Mouse (Mus musculus): ENCODE measurements around the gene Cdh4. TPM values are rescaled to one million over a fixed set of nuclear protein-coding genes. Genes with fewer than 3 reads are reported as not detected.
A peak's percentile ranks its signal among the peaks of the same experiment; 100 is the strongest.

The Cdh4 gene
- polyA plus RNA-seq, 1 experiment, result 48.4 TPM

GRCm38 (mm10) chr2:179599886-179600285 is 157.7 kb downstream of the Cdh4 start:
- TF ChIP-seq POLR2A (IDR thresholded peaks at IDR 0.05; ENCODE audit: borderline replicate concordance, extremely low read depth, insufficient read depth, insufficient read length, poor library complexity, severe bottlenecking), result no peak
- no peak for TF ChIP-seq CTCF (IDR thresholded peaks at IDR 0.05; ENCODE audit: borderline replicate concordance, extremely low read depth, insufficient read depth, insufficient read length)
- peak; percentile 40 for DNase-seq (ENCODE audit: low read depth)

GRCm38 (mm10) chr2:179600347-179600746 is 158.1 kb downstream of the Cdh4 start:
- no peak for DNase-seq (ENCODE audit: low read depth)
- TF ChIP-seq CTCF (IDR thresholded peaks at IDR 0.05; ENCODE audit: borderline replicate concordance, extremely low read depth, insufficient read depth, insufficient read length) (no peak), POLR2A (IDR thresholded peaks at IDR 0.05; ENCODE audit: borderline replicate concordance, extremely low read depth, insufficient read depth, insufficient read length, poor library complexity, severe bottlenecking) (no peak)

- TF ChIP-seq POLR2A (IDR thresholded peaks at IDR 0.05; ENCODE audit: borderline replicate concordance, extremely low read depth, insufficient read depth, insufficient read length, poor library complexity, severe bottlenecking) (no peak), CTCF (IDR thresholded peaks at IDR 0.05; ENCODE audit: borderline replicate concordance, extremely low read depth, insufficient read depth, insufficient read length) (no peak)
- no peak for DNase-seq (ENCODE audit: low read depth)
Observed at GRCm38 (mm10) chr2:179601167-179601566, 158.9 kb downstream of the Cdh4 start.

GRCm38 (mm10) chr2:179604746-179605145 is 162.5 kb downstream of the Cdh4 start:
- TF ChIP-seq POLR2A (IDR thresholded peaks at IDR 0.05; ENCODE audit: borderline replicate concordance, extremely low read depth, insufficient read depth, insufficient read length, poor library complexity, severe bottlenecking) (no peak), CTCF (IDR thresholded peaks at IDR 0.05; ENCODE audit: borderline replicate concordance, extremely low read depth, insufficient read depth, insufficient read length) (no peak)

GRCm38 (mm10) chr2:179605255-179605654 is 163.0 kb downstream of the Cdh4 start:
- DNase-seq (ENCODE audit: low read depth), result peak; percentile 75
- TF ChIP-seq CTCF (IDR thresholded peaks at IDR 0.05; ENCODE audit: borderline replicate concordance, extremely low read depth, insufficient read depth, insufficient read length) (no peak), POLR2A (IDR thresholded peaks at IDR 0.05; ENCODE audit: borderline replicate concordance, extremely low read depth, insufficient read depth, insufficient read length, poor library complexity, severe bottlenecking) (no peak)

More at GRCm38 (mm10) chr2:179604746-179605145, 162.5 kb downstream of the Cdh4 start:
- DNase-seq (ENCODE audit: low read depth), result no peak

- TF ChIP-seq CTCF (IDR thresholded peaks at IDR 0.05; ENCODE audit: borderline replicate concordance, extremely low read depth, insufficient read depth, insufficient read length), result no peak
- no peak for DNase-seq (ENCODE audit: low read depth)
Observed at GRCm38 (mm10) chr2:179606341-179606740, 164.1 kb downstream of the Cdh4 start.

- no peak for DNase-seq (ENCODE audit: low read depth)
- TF ChIP-seq CTCF (IDR thresholded peaks at IDR 0.05; ENCODE audit: borderline replicate concordance, extremely low read depth, insufficient read depth, insufficient read length) (no peak), POLR2A (IDR thresholded peaks at IDR 0.05; ENCODE audit: borderline replicate concordance, extremely low read depth, insufficient read depth, insufficient read length, poor library complexity, severe bottlenecking) (no peak)
Observed at GRCm38 (mm10) chr2:179615906-179616305, 173.7 kb downstream of the Cdh4 start.

GRCm38 (mm10) chr2:179623643-179624473 is 181.6 kb downstream of the Cdh4 start:
- peak; percentile 59 for DNase-seq (ENCODE audit: low read depth)
- TF ChIP-seq POLR2A (IDR thresholded peaks at IDR 0.05; ENCODE audit: borderline replicate concordance, extremely low read depth, insufficient read depth, insufficient read length, poor library complexity, severe bottlenecking), result no peak

- DNase-seq (ENCODE audit: low read depth), result no peak
- TF ChIP-seq CTCF (IDR thresholded peaks at IDR 0.05; ENCODE audit: borderline replicate concordance, extremely low read depth, insufficient read depth, insufficient read length) (no peak), POLR2A (IDR thresholded peaks at IDR 0.05; ENCODE audit: borderline replicate concordance, extremely low read depth, insufficient read depth, insufficient read length, poor library complexity, severe bottlenecking) (no peak)
Observed at GRCm38 (mm10) chr2:179627563-179627962, 185.3 kb downstream of the Cdh4 start.

GRCm38 (mm10) chr2:179630720-179631119 is 188.5 kb downstream of the Cdh4 start:
- TF ChIP-seq POLR2A (IDR thresholded peaks at IDR 0.05; ENCODE audit: borderline replicate concordance, extremely low read depth, insufficient read depth, insufficient read length, poor library complexity, severe bottlenecking), result no peak
- DNase-seq (ENCODE audit: low read depth), result peak; percentile 40

GRCm38 (mm10) chr2:179640576-179641301 is 198.5 kb downstream of the Cdh4 start:
- no peak for DNase-seq (ENCODE audit: low read depth)
- TF ChIP-seq CTCF (IDR thresholded peaks at IDR 0.05; ENCODE audit: borderline replicate concordance, extremely low read depth, insufficient read depth, insufficient read length) (no peak), POLR2A (IDR thresholded peaks at IDR 0.05; ENCODE audit: borderline replicate concordance, extremely low read depth, insufficient read depth, insufficient read length, poor library complexity, severe bottlenecking) (no peak)

Data from brain, embryonic 14.5 days (tissue).